Mouse (Mus musculus) spleen, adult 2 months (tissue): Measurements from ENCODE around the gene Psors1c2.

Experiments
- CTCF ChIP-seq: fragments of 200-500 bp; IDR thresholded peaks from 2 replicates; pipeline ENCODE4 v1.5.1; 2011; ENCODE audit warnings: mild to moderate bottlenecking, inconsistent platforms; ENCODE audit not compliant: insufficient read depth, insufficient read length, insufficient replicate concordance; ENCODE audit errors: extremely low read depth
- POLR2A ChIP-seq: fragments of 200-500 bp; IDR thresholded peaks from 2 replicates; pipeline ENCODE4 v1.6.1; 2011; ENCODE audit warnings: low read depth, low read length, inconsistent platforms

DNA sequence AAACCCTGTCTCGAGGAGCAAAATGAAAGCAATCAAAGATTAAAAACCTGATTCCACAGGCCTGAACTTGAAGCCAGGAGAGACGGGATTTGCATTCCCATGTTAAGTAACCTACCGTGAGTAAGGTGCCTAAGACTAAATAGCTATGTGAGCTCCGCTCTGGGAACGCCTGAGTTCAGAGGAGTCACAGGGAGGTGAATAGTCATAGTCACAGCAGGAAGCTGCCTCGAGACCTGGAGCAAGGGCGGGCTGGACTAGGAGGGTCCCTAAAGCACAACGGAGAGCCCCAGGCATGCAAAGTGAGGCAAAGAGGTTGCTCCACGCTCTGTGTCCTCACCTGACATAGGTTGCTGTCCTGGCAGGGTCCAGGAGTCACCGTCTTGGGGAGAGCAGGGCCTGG is 6.5 kb downstream of the Psors1c2 start:
- TF ChIP-seq CTCF (no peak), POLR2A (no peak)
